Mouse (Mus musculus): ENCODE measurements around the gene Etnk1.

The Etnk1 gene

DNA sequence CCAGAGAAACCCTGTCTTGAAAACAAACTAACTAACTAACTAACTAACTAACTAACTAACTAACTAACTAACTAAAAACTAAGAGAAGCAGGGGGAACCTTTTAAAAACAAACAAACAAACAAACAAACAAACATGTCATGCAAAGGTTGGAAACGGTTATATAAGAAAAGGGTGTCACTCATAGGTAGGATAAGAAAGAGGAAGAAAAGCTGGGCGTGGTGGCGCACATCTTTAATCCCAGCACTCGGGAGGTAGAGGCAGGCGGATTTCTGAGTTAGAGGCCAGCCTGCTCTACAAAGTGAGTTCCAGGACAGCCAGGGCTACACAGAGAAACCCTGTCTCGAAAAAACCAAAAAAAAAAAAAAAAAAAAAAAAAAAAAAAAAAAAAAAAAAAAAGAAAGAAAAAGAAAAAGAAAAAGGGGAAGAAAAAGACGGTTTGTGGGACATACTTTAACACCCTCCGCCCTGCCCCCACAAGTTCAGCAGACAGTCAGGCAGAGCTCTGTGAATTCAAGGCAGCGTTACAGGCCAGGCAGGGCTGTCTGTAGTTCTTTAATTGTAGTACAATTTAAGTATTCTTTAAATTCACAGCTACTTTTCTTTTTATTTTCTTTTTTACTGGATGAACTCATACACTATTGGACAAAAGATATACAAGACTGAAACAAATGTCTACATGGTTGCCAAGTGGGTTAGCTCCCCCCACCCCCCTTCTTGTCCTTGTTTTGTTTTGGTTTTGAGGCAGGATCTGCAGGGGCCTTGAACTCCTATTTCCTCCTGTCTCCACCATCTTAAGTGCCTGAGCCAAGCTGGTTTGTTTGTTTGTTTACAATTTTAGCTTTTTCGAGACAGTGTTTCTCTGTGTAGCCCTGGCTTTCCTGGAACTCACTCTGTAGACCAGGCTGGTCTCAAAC lies 15.7 kb upstream of the Etnk1 start:
- DNase-seq: peak; percentile 63 to 71

- DNase-seq: no peak
These were observed 14.6 kb upstream of the Etnk1 start for GRCm38 (mm10) chr6:143152321-143152827.

GRCm38 (mm10) chr6:143153160-143153559 lies 13.9 kb upstream of the Etnk1 start:
- no peak for DNase-seq

DNA sequence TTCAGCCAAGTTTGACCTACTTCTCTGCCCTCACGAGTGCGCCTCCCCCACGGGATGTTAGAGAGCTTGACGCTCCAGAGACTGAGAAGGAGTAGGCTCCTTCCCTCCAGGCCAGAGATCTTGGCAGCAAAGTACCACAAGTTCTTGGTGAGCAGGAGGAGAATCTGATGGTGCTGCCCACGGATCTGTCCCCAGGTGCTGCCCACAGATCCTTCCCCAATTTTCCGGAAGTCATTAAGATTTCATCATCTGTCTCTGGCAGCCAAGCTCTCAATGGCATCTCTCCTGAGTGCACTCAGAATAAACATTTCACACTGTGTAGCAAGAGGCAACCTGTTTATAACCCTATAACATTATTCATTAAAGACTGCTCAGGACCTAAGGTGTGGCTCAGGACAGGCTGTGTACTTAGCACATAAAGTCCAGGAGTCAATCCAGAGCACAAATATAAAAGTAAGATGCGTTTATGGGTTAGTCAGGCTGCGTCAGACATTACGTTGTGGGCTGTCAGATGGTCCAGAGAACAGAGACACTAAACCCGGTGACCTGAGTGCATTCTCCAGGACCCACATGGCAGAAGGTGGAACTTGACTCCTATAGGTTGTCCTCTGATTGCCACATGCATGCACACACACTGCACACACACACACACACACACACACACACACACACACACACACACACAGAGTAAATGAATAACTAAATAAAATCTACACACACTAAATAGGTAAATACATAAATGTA lies 13.1 kb upstream of the Etnk1 start:
- DNase-seq: peak; percentile 63 to 65

GRCm38 (mm10) chr6:143154885-143155284 lies 12.1 kb upstream of the Etnk1 start:
- no peak for DNase-seq

- DNase-seq: no peak
These were observed 11.0 kb upstream of the Etnk1 start for GRCm38 (mm10) chr6:143155996-143156395.

DNA sequence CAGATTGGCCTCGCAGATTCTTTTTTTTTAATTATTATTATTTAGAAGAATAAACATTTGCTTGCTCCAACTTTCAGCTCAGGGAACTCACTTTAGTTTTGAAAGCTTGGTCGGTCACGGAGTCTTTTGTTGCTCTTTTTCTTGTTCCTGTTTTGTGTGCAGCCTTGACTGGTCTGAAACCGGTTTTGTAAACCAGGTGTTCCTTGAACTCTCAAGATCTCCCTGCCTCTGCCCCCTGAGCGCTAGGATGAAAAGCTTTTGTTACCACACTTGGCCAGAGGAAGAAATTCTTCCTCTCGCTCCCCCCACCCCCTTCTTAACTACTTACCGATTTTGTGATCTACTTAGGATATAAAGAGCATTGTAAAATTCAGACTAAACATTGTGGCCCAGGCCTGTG lies 10.3 kb upstream of the Etnk1 start:
- peak; percentile 32 to 38 for DNase-seq

DNA sequence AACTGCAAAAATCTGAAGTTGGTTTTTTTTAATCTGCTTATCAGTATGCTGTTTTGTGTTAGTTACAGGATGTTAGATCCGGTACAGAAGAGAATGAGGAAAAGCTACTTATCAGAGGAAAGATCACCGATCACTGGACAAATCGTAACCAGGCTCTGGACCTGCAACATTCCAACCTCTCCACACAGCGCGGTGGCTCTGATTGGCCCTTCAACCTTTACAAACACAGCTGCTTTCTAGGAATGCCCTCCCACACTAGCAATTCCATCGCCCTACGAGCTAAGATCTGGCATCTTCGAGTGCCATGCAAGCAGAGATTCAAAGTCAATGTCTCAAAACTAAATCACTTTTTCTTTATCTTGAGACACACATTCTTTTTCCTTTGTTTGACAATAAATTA lies 9.6 kb upstream of the Etnk1 start:
- DNase-seq: no peak

DNA sequence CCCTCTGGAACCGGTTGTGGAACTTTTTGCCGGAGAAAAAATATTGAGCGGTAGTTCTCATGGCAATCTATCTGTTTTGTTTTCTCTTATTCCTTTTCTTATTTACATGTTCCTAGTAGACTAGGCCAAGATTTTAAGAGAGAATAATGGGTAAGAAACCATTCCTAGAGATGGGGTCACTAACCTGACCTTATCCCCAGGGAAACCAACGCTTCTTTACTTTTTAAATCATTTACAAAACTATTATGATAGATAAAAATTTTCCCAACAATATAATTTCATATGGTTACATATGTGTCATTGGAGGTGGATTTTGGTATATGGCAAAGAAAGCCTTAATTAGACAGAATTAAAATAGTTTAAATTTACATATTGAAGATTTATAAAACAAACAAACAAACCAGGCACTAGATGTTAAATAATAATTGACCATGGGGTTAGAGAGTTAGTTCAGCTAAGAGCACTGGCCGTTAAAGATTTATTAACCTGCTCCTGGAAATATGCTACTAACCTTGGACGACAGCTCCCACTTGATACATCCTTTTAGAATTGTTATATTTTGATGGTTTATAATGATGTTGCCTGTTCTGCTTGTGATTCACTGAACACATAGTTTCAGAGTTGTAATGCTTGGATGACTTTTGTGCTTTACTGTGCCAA lies 6.3 kb upstream of the Etnk1 start:
- no peak for DNase-seq

DNA sequence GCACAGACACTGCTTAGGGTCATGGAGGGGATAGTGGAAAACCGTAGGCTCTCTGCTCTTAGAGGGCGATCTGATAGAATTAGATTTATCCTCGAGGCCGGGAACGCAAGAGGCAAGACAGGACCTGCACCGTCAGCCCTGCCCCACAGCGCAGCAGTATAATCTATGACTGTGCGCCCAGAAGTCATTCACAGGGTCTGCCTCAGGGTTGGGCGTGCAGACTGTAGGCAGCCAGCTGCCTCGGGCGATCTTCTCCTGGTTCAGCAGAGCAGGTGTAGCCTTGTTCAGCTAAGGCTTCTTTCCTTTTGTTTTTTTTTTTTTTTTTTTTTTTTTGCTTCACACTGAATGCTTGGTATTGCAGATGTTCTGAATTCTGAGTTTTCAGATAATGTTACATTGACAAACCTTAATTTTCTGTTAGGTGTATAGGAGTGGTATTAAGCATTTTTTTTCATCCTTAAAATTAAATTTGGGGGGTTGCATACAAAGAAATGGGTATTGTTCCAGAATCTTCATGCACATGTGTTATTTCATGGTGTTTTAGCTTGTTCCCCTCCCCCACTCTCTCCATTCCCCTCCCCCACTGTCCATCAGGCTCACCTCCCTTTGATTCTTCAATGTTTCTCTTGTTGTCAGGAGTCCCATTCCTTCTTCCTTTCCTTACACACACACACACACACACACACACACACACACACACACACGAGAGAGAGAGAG lies 4.7 kb upstream of the Etnk1 start:
- no peak for DNase-seq

GRCm38 (mm10) chr6:143163956-143164905 lies 2.8 kb upstream of the Etnk1 start:
- no peak for DNase-seq

- no peak for DNase-seq
These were observed 2.1 kb upstream of the Etnk1 start for GRCm38 (mm10) chr6:143164906-143165255.

DNA sequence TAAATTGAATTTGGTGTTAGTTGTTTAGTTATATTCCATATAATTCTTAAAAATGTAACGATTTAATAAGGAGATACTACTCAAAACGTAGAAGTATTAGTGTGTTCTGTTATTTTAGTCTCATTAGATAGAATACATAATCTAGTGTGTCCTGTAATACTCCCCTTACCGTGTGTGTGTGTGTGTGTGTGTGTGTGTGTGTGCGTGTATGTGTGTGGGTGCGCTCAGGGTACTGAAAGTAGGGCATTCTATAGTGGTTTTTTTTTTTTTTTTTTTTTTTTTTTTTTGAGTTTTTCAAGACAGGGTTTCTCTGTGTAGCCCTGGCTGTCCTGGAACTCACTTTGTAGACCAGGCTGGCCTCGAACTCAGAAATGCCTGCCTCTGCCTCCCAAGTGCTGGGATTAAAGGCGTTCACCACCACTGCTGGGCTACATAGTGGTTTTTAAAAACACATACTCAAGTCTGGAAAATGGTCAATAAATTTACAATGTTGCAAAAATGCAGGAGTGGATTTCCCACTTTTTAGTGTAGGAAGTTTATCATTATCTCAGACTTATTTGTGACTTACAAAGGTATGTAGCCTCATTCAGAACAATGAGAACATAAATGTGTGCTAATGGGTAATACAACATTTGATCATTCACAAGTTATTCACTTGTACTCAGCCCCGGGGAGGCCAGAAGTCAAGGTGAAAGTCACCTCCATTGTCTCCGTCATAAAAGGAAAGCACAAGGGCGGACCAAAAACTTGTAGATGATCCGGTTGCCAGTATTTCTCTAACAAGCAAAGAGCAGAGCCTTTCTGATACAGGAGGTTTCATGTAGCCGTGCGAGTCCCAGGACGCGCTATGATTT lies 1.4 kb upstream of the Etnk1 start:
- DNase-seq: no peak

GRCm38 (mm10) chr6:143167409-143167919 lies 443 bp downstream of the Etnk1 start:
- DNase-seq: no peak

DNA sequence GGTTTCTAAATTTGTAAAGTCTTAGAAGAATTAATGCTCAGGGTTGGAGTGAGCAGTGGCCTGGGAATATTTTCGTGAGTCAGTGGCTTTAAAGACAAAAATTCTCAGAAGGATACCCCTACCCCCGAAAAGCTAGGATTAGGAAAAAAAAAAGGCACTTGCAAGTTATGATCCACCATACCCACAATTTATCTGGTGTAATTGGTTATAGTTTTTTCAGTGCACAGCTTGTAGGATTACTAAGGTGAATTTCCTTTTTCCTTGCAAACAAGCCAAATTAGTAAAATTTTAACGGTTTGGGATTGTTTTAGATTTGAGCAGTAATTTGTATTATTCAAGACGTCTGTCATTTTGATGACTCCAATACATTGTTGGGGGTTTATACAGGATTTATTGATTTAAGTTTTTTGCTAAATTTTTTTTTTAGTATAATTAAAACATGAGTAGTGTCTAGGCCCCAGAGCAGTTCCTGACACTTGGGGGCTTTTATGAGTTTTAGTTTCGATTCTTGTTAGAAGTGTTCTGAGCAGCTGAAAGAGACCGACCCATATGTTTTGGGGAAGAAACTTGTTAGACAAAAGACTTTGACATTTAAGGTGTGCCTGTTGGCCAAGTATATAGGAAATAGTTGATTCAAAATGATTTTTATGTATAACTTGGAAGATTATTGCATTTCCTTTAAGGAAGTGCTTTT lies 1.1 kb downstream of the Etnk1 start:
- DNase-seq: no peak

DNA sequence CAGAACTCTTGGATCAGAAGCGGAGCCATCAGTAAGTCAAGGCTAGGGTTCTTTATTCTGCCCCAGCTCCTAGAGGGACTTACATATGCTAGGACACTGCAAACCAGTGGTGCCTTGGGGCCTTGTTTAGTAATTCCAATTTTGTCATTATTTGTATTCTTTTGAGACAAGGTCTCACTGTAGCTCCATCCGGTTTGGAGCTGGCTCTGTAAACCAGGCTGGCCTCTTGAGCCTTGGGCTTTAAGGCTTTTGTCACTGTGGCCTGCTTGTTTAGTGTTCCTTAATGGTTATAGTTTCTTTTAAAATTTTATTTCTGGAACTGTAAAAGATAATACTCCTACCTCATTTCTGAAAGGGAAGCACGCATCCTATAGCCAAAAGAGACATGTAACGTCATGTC lies 2.4 kb downstream of the Etnk1 start:
- DNase-seq: no peak

DNA sequence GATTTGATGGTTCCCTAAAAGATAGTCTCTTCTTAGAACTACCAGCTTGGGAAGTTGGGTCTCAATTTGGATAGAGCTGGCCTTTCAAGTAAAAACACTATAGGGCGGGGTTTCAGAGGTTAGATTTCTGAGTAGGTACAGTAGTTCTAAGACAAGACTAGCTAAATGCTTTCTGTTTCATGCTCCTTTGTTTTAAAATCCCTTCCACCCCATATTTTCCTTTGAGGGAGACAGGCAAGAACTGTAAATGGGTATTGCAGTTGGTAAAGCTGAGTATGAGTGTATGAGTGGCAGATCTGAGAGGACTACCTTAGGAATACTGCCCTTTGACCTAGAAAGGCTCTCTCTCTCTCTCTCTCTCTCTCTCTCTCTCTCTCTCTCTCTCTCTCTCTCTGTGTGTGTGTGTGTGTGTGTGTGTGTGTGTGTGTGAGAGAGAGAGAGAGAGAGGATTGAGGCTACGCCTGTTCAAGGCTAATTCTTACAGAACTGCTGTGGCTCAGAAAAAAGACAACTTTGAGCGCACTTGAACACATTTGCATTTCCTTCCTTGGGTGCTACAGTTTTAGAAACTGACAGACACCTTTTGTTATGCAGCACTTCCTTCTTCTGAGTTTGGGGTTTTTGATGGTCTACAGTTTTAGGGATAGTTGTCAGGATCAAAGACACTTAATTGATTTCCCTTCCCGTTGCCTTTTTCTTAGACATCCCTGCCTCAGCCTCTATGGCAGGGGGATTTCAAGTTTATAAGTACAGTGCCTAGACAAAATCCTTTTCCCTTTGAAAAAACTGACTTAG lies 3.3 kb downstream of the Etnk1 start:
- no peak for DNase-seq

GRCm38 (mm10) chr6:143171066-143171465 lies 4.0 kb downstream of the Etnk1 start:
- no peak for DNase-seq
